Mouse (Mus musculus) liver, embryonic 18 days (tissue): ENCODE measurements around the gene Gm44805. TPM values are rescaled to one million over a fixed set of nuclear protein-coding genes. Genes with fewer than 3 reads are reported as not detected.

ENCODE experiments used
- polyA plus RNA-seq: library from polyadenylated mRNA; depleted of rRNA; stranded (reverse); fragments of >200 nt; gene quantifications from 2 replicates; pipeline ENCODE4 v1.2.3, GENCODE M21; 2012; rRNA removed

Gm44805 gene
- polyA plus RNA-seq = 12.7 and 26.8 TPM in 2 replicates

GRCm38 (mm10) chr7:19681202-19681694, at the start of gene Gm44805, which contains the start of gene Apoc4:
TSS of gene Gm44805 (minus strand) at chr7:19681423.
TSS of gene Apoc4 (minus strand) at chr7:19681479.

GRCm38 (mm10) chr7:19715239-19716054, 34.2 kb upstream of the Gm44805 start, which contains the start of gene Tomm40:
TSS of gene Tomm40 (minus strand) at chr7:19715438.

GRCm38 (mm10) chr7:19698907-19699826, 17.9 kb upstream of the Gm44805 start, which contains the start of gene Apoe:
TSS of gene Apoe (minus strand) at chr7:19699188.

GRCm38 (mm10) chr7:19691873-19692865, 10.9 kb upstream of the Gm44805 start, which contains the start of gene Apoc1:
TSS of gene Apoc1 (minus strand) at chr7:19692660.

GRCm38 (mm10) chr7:19677872-19678271, 3.4 kb downstream of the Gm44805 start, which contains the start of gene Apoc2:
TSS of gene Apoc2 (minus strand) at chr7:19677941.

GRCm38 (mm10) chr7:19664955-19665841, 16.0 kb downstream of the Gm44805 start, which contains the start of gene Clptm1:
TSS of gene Clptm1 (minus strand) at chr7:19665033.

GRCm38 (mm10) chr7:19629361-19629734, 51.9 kb downstream of the Gm44805 start, which contains the start of gene Relb:
TSS of gene Relb (minus strand) at chr7:19629438.

Other genes starting within 250 kb of the Gm44805 start
- gene Mark4, start 222.6 kb downstream of the Gm44805 start, polyA plus RNA-seq = 4.5 and 4.8 TPM in 2 replicates
- gene Exoc3l2, start 218.1 kb downstream of the Gm44805 start, polyA plus RNA-seq = 2.2 and 2.4 TPM in 2 replicates
- 2.2 and 2.5 TPM in 2 replicates for gene Bloc1s3, start 173.1 kb downstream of the Gm44805 start, polyA plus RNA-seq
- 36.0 and 40.0 TPM in 2 replicates for gene Trappc6a, start 173.0 kb downstream of the Gm44805 start, polyA plus RNA-seq
- 0.02 and 0.06 TPM in 2 replicates for gene Nkpd1, start 163.6 kb downstream of the Gm44805 start, polyA plus RNA-seq
- 21.3 and 26.8 TPM in 2 replicates for gene Ppp1r37, start 118.3 kb downstream of the Gm44805 start, polyA plus RNA-seq
- gene Zfp296, start 104.1 kb downstream of the Gm44805 start, polyA plus RNA-seq = 0.81 and 0.85 TPM in 2 replicates
- 28.8 and 31.3 TPM in 2 replicates for gene Gemin7, start 103.8 kb downstream of the Gm44805 start, polyA plus RNA-seq
- 17.9 and 24.7 TPM in 2 replicates for gene Clasrp, start 76.9 kb downstream of the Gm44805 start, polyA plus RNA-seq
- gene Relb, start 52.0 kb downstream of the Gm44805 start, polyA plus RNA-seq = 2.1 and 2.4 TPM in 2 replicates
- gene Clptm1, start 16.4 kb downstream of the Gm44805 start, polyA plus RNA-seq = 27.7 and 29.1 TPM in 2 replicates
- 1,005 and 1,068 TPM in 2 replicates for gene Apoc2, start 3.5 kb downstream of the Gm44805 start, polyA plus RNA-seq
- 1,034 and 1,247 TPM in 2 replicates for gene Apoc4, start 56 bp upstream of the Gm44805 start, polyA plus RNA-seq
- gene Apoc1, start 11.2 kb upstream of the Gm44805 start, polyA plus RNA-seq = 1,023 and 1,218 TPM in 2 replicates
- gene Apoe, start 17.8 kb upstream of the Gm44805 start, polyA plus RNA-seq = 14,325 and 17,049 TPM in 2 replicates
- 37.0 and 43.6 TPM in 2 replicates for gene Tomm40, start 34.0 kb upstream of the Gm44805 start, polyA plus RNA-seq
- 27.6 and 31.3 TPM in 2 replicates for gene Nectin2, start 69.1 kb upstream of the Gm44805 start, polyA plus RNA-seq
- gene Bcam, start 89.6 kb upstream of the Gm44805 start, polyA plus RNA-seq = 11.0 and 11.6 TPM in 2 replicates
- 4.6 and 5.1 TPM in 2 replicates for gene Cblc, start 115.4 kb upstream of the Gm44805 start, polyA plus RNA-seq
- 4.7 and 4.8 TPM in 2 replicates for gene Bcl3, start 141.3 kb upstream of the Gm44805 start, polyA plus RNA-seq
- 0.10 and 0.15 TPM in 2 replicates for gene Gm19345, start 170.6 kb upstream of the Gm44805 start, polyA plus RNA-seq
- 0.06 and 0.13 TPM in 2 replicates for gene Ceacam16, start 179.9 kb upstream of the Gm44805 start, polyA plus RNA-seq
- not detected in 2 replicates for gene Ceacam19, start 206.5 kb upstream of the Gm44805 start, polyA plus RNA-seq
- gene Pvr, start 239.7 kb upstream of the Gm44805 start, polyA plus RNA-seq = 5.7 and 6.1 TPM in 2 replicates